Mouse (Mus musculus) right cerebral cortex, postnatal 36 days (tissue): ENCODE results near the gene Hk2.

ENCODE experiments used
- DNase-seq, 2 experiments: peaks; one replicate each; pipeline ENCODE4 v3.0.0; 2022; ENCODE audit warnings: low spot score in 2 of 2, mixed read lengths in 1 of 2

Hk2 gene

GRCm38 (mm10) chr6:82770286-82770685 lies 4.0 kb downstream of the Hk2 start:
- no peak for DNase-seq

GRCm38 (mm10) chr6:82769704-82770103 lies 4.5 kb downstream of the Hk2 start:
- no peak for DNase-seq

GRCm38 (mm10) chr6:82767734-82768586 lies 6.3 kb downstream of the Hk2 start:
- no peak for DNase-seq

DNA sequence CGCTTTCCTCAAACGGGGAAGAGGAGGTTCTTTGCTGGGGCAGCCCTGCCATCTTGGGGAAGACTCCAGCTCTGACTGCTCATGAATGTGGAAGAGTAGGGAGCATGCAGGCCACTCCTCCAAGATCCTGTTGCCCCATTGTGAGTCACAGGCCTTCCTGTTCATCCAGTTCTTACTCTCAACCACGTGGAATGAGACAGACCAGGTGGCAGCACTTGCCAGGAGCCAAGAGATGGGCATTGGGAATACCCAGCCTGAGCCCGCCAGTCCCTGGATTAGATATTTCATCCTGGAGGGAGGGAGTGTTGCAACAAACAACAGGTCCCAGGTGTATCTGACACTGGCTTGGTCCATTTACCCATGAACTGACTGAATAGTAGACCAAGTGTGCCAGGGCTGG lies 7.6 kb downstream of the Hk2 start:
- DNase-seq: no peak

- DNase-seq: no peak
Observed at GRCm38 (mm10) chr6:82765261-82765660, 9.0 kb downstream of the Hk2 start.

DNA sequence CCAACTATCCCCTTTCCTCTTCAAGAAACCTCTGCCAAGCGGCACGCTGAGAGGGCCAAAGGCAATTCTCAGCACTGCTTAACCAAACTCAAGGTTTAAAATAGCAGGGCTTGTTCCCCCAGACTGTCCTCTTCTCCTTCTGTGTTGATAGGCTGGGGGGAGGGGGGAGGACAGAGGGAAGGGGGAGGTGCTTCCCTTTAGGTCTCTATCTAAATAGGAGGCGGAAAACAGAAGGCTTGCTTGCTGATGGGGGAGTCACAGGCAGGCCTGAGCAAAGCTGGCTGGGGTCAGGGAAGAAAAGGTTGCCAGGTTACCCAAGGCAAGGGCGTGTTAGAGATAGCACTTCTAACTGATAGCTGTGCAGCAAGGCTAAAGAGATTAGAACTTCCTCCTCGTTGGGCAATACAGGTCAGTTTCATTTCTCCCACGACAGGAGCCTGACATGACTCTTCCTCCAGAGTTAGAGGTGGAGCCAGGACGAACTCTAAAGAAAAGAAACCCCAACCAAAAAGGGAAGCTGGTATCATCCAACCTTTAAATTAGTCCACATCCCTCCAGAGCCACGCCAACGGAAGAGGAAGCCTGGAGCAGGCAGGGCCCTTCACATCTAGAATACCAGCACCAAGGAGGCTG lies 10.3 kb downstream of the Hk2 start:
- no peak for DNase-seq

- DNase-seq: no peak
Observed at GRCm38 (mm10) chr6:82762728-82763127, 11.5 kb downstream of the Hk2 start.

DNA sequence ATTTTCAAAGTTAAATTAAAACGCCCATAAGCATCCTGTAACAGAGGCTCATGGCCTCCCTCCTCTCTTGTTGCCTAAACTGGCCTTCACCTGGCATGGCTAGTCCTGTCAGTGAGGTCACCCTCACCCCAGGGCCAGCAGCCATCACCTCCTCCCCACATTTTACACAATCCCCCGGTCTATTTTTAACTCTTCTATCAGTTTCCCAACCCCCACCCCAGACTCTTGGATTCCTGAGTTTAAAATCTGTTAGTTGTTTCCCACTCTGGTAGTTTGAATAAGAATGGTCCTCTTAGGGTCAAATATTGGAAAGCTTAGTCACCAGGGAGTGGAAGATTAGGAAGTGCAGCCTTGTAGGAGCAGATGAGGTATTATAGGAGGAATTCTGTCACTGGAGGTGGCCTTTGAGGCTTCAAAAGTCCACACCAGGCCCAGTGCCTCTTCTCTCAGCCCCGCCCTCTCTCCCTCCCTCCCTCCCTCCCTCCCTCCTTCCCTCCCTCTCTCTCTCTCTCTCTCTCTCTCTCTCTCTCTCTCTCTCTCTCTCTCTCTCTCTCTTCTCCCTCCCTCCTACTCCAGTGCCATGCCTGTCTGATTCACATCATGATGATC lies 13.4 kb downstream of the Hk2 start:
- DNase-seq: no peak

- no peak for DNase-seq
Observed at GRCm38 (mm10) chr6:82759241-82759640, 15.0 kb downstream of the Hk2 start.

- no peak for DNase-seq
Observed at GRCm38 (mm10) chr6:82756799-82757210, 17.4 kb downstream of the Hk2 start.

GRCm38 (mm10) chr6:82756216-82756615 lies 18.0 kb downstream of the Hk2 start:
- DNase-seq: no peak

DNA sequence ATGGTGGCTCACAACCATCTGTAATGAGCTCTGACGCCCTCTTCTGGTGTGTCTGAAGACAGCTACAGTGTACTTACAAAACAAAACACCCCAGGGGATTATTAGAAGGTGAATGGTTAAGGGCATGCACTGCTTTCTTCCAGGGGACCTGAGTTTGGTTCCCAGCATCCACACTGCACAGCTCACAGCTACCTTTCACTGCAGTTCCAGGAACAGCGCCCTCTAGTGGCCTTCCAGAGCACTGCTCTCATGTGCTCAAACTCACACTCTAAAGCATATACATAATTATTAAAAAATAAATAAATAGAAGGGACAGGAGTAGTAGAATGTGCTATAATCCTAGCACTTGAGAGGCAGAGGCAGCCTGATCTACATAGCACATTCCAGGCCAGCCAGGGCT lies 18.9 kb downstream of the Hk2 start:
- no peak for DNase-seq

DNA sequence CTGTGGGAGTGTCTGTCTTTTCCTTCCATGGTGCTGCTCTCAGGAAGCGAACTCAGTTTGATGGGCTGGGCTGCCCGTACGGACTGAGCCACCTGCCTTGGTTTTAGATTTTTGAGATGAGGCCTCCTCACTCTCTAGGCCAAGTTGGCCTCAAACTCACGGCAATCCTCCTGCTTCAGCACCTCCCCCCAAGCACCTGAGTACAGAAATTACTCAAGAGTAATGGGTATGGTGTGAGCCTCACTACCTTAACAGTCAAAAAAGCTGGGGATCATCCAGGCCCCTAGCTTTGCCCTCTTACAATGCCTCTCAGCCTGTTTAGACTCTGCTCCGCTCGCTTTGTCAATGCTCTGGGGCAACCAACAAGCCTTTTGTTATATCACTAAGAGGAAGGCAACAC lies 19.5 kb downstream of the Hk2 start:
- no peak for DNase-seq

- no peak for DNase-seq
Observed at GRCm38 (mm10) chr6:82753638-82754361, 20.5 kb downstream of the Hk2 start.

- no peak for DNase-seq
Observed at GRCm38 (mm10) chr6:82753061-82753460, 21.2 kb downstream of the Hk2 start.

- DNase-seq: no peak
Observed at GRCm38 (mm10) chr6:82751791-82752190, 22.5 kb downstream of the Hk2 start.

- no peak for DNase-seq
Observed at GRCm38 (mm10) chr6:82751031-82751430, 23.2 kb downstream of the Hk2 start.

DNA sequence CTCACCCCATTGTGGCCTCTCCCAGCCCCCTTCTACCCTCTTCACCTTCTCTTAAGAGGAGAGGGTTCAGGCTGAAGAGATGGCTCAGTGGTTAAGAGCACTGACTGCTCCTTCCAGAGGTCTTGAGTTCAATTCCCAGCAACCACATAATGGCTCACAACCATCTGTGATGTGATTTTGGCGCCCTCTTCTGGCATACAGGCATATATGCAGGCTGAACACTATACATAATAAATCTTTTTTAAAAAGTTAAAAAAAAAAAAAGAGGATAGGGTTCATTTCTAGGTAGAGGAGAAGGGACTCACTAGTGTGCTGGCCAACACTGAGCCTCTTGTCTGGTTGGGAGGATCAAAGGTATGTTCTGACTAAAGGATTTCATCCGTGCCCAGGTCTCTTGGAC lies 24.2 kb downstream of the Hk2 start:
- DNase-seq: no peak

- DNase-seq: no peak
Observed at GRCm38 (mm10) chr6:82748106-82748672, 26.1 kb downstream of the Hk2 start.

DNA sequence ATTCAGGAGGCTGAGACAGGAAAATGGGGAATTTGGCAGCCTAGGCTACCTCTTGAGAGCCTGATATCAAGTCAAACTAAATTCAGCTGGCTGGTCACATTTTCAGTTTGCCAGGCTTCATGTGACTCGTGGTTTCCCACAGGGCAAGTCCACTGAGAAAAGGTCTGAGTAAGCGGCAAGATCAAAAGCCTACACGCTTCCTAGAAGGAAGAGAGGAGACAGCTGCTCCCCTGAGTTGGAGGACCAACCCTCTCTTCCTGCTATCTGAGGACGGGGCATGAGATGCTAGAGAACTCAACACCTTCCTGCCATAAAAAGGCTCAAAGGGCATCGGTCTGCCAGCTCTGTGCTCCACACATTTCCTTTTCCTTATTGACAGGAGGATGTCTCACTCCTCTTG lies 27.2 kb downstream of the Hk2 start:
- DNase-seq: no peak

GRCm38 (mm10) chr6:82744553-82744952 lies 29.7 kb downstream of the Hk2 start:
- DNase-seq: no peak

GRCm38 (mm10) chr6:82741518-82741880 lies 32.8 kb downstream of the Hk2 start:
- DNase-seq: no peak
